Mouse (Mus musculus) stomach, embryonic 16.5 days (tissue): ENCODE measurements at regions not wholly inside any gene's neighbourhood (a gene's known extent, or its start where the extent isn't known, plus 50 kb on each side); places are given as distances from the start of the nearest gene placed in this dataset.

ENCODE experiments used
- ATAC-seq: fragments of 200-750 bp; cut with Nextera tagmentation; 2 replicates; pipeline ENCODE4 v1.8.0; 2017; ENCODE audit warnings: moderate number of reproducible peaks, moderate TSS enrichment; ENCODE audit not compliant: insufficient read depth, low FRiP score
- H3K27ac ChIP-seq: fragments of 300-500 bp; sonication (generic); 2 replicates; pipeline ENCODE4 v1.5.1; 2014; ENCODE audit warnings: low read length
- H3K27me3 ChIP-seq: fragments of 300-500 bp; sonication (generic); 2 replicates; pipeline ENCODE4 v1.6.1; 2014; ENCODE audit warnings: low read length, control low read depth, mixed read lengths; ENCODE audit not compliant: control insufficient read depth, insufficient read depth
- H3K36me3 ChIP-seq: fragments of 300-500 bp; sonication (generic); 2 replicates; pipeline ENCODE4 v1.6.1; 2014; ENCODE audit warnings: low read length; ENCODE audit not compliant: control insufficient read depth, insufficient read depth
- H3K4me1 ChIP-seq: fragments of 300-500 bp; sonication (generic); 2 replicates; pipeline ENCODE4 v1.6.1; 2014; ENCODE audit warnings: low read length, control low read depth, mixed read lengths; ENCODE audit not compliant: control insufficient read depth, insufficient read depth
- H3K4me2 ChIP-seq: fragments of 300-500 bp; sonication (generic); 2 replicates; pipeline ENCODE4 v1.6.1; 2014; ENCODE audit warnings: low read depth, low read length, mixed read lengths
- H3K4me3 ChIP-seq: fragments of 300-500 bp; sonication (generic); replicated peaks from 2 replicates; pipeline ENCODE4 v1.5.1; 2014; ENCODE audit warnings: mild to moderate bottlenecking, low read length
- H3K9ac ChIP-seq: fragments of 300-500 bp; sonication (generic); 2 replicates; pipeline ENCODE4 v1.6.1; 2014; ENCODE audit warnings: low read length
- H3K9me3 ChIP-seq: fragments of 300-500 bp; sonication (generic); replicated peaks from 2 replicates; pipeline ENCODE4 v1.6.1; 2016; ENCODE audit warnings: low read length, control low read depth; ENCODE audit not compliant: control insufficient read depth
- WGBS: fragments of 180-500 bp; shearing (Covaris S2); extraction: QIAGEN DNeasy Blood & Tissue Kit; methylation state at CpG from one replicate; pipeline ENCODE4 v1.1.7; 2014; 5-methylcytosine and 5-hydroxymethylcytosine counted together

- no peak for ATAC-seq
- Histone ChIP-seq H3K27ac (no peak overlapping the region), H3K4me1 (no peaks in the 10 kb centered on the region), H3K9ac (no peak overlapping the region), H3K9me3 (no peaks in the 10 kb centered on the region), H3K4me3 (no peak overlapping the region), H3K36me3 (no peaks in the 10 kb centered on the region), H3K27me3 (no peaks in the 10 kb centered on the region), H3K4me2 (no peak overlapping the region)
- 69% methylated on average over 6 of the region's 6 CpGs for WGBS
Observed at GRCm38 (mm10) chr8:56733318-56733717, 182.4 kb downstream of the Fbxo8 start.

GRCm38 (mm10) chr8:56735021-56735420 lies 184.1 kb downstream of the Fbxo8 start:
- WGBS, result 40% methylated on average over 2 of the region's 2 CpGs
- Histone ChIP-seq H3K36me3 (no peaks in the 10 kb centered on the region), H3K9me3 (no peaks in the 10 kb centered on the region), H3K4me2 (no peak overlapping the region), H3K4me3 (no peak overlapping the region), H3K27ac (no peak overlapping the region), H3K9ac (no peak overlapping the region), H3K27me3 (no peaks in the 10 kb centered on the region), H3K4me1 (no peaks in the 10 kb centered on the region)
- no peak for ATAC-seq

- no peaks in the 10 kb centered on the region for H3K36me3 ChIP-seq
- ATAC-seq, result no peak
- H3K9ac ChIP-seq, result no peak overlapping the region
- H3K9me3 ChIP-seq, result no peaks in the 10 kb centered on the region
- no peak overlapping the region for H3K4me2 ChIP-seq
- WGBS, result 52% methylated on average over 5 of the region's 5 CpGs
- no peak overlapping the region for H3K4me3 ChIP-seq
- no peaks in the 10 kb centered on the region for H3K27me3 ChIP-seq
- no peaks in the 10 kb centered on the region for H3K4me1 ChIP-seq
- H3K27ac ChIP-seq, result no peak overlapping the region
Observed at GRCm38 (mm10) chr8:56767034-56767433, 216.1 kb downstream of the Fbxo8 start.

- Histone ChIP-seq H3K36me3 (no peaks in the 10 kb centered on the region), H3K9ac (no peak overlapping the region), H3K27me3 (no peaks in the 10 kb centered on the region), H3K27ac (no peak overlapping the region), H3K9me3 (no peaks in the 10 kb centered on the region), H3K4me3 (no peak overlapping the region), H3K4me1 (no peaks in the 10 kb centered on the region), H3K4me2 (no peak overlapping the region)
- ATAC-seq, result peak; percentile 44
- 63% methylated on average over 2 of the region's 2 CpGs for whole genome bisulfite sequencing
Observed at GRCm38 (mm10) chr8:56784441-56784840, 233.6 kb downstream of the Fbxo8 start.

GRCm38 (mm10) chr8:56789549-56790270 lies 238.8 kb downstream of the Fbxo8 start:
- Histone ChIP-seq H3K4me2 (no peak overlapping the region), H3K27ac (no peak overlapping the region), H3K27me3 (no peaks in the 10 kb centered on the region), H3K4me3 (no peak overlapping the region), H3K9ac (no peak overlapping the region), H3K4me1 (no peaks in the 10 kb centered on the region), H3K9me3 (no peaks in the 10 kb centered on the region), H3K36me3 (no peaks in the 10 kb centered on the region)
- ATAC-seq, result no peak
- WGBS, result 80% methylated on average over 2 of the region's 2 CpGs

- Histone ChIP-seq H3K27me3 (no peaks in the 10 kb centered on the region), H3K4me3 (no peak overlapping the region), H3K9ac (no peak overlapping the region), H3K36me3 (no peaks in the 10 kb centered on the region), H3K4me2 (no peak overlapping the region), H3K4me1 (no peaks in the 10 kb centered on the region), H3K27ac (no peak overlapping the region), H3K9me3 (no peaks in the 10 kb centered on the region)
- no peak for ATAC-seq
- 87% methylated on average over 5 of the region's 5 CpGs for WGBS
Observed at GRCm38 (mm10) chr8:56832651-56833050, 281.8 kb downstream of the Fbxo8 start.

- 44% methylated on average over 4 of the region's 4 CpGs for WGBS
- H3K4me3 ChIP-seq, result no peak overlapping the region
- H3K36me3 ChIP-seq, result no peaks in the 10 kb centered on the region
- no peak overlapping the region for H3K9ac ChIP-seq
- ATAC-seq, result no peak
- no peak overlapping the region for H3K4me2 ChIP-seq
- no peaks in the 10 kb centered on the region for H3K27me3 ChIP-seq
- H3K9me3 ChIP-seq, result no peaks in the 10 kb centered on the region
- no peaks in the 10 kb centered on the region for H3K4me1 ChIP-seq
- H3K27ac ChIP-seq, result no peak overlapping the region
Observed at GRCm38 (mm10) chr8:56833129-56833528, 282.2 kb downstream of the Fbxo8 start.

GRCm38 (mm10) chr8:56883449-56883848 lies 332.6 kb downstream of the Fbxo8 start:
- Histone ChIP-seq H3K36me3 (no peaks in the 10 kb centered on the region), H3K4me2 (peak overlapping the region; percentile 18), H3K4me1 (peaks cover 5% of the 10 kb centered on the region; the same call in 1 of the 2 replicates), H3K27me3 (no peaks in the 10 kb centered on the region), H3K9me3 (no peaks in the 10 kb centered on the region), H3K27ac (no peak overlapping the region), H3K9ac (no peak overlapping the region), H3K4me3 (no peak overlapping the region)
- peak; percentile 85 for ATAC-seq
- WGBS, result 18% methylated on average over 8 of the region's 8 CpGs

- no peaks in the 10 kb centered on the region for H3K36me3 ChIP-seq
- no peaks in the 10 kb centered on the region for H3K27me3 ChIP-seq
- H3K9ac ChIP-seq, result no peak overlapping the region
- peaks cover 5% of the 10 kb centered on the region; the same call in 1 of the 2 replicates for H3K4me1 ChIP-seq
- H3K27ac ChIP-seq, result no peak overlapping the region
- no peak overlapping the region for H3K4me3 ChIP-seq
- ATAC-seq, result no peak
- no peaks in the 10 kb centered on the region for H3K9me3 ChIP-seq
- 6% methylated on average over 1 of the region's 1 CpGs for WGBS
- H3K4me2 ChIP-seq, result no peak overlapping the region; the same call in 1 of the 2 replicates
Observed at GRCm38 (mm10) chr8:56884195-56884594, 333.3 kb downstream of the Fbxo8 start.
